Mouse (Mus musculus): ENCODE results near the gene Nfkbid. TPM values are rescaled to one million over a fixed set of nuclear protein-coding genes. Genes with fewer than 3 reads are reported as not detected.

Gene Nfkbid
- 1.9 and 3.7 TPM in 2 replicates for total RNA-seq (2014; rRNA removed)
- polyA plus RNA-seq (2015; fragmentation: Nextera tagmentation; extraction: Ambion mirVana), result 2.1 TPM in 2 replicates

GRCm38 (mm10) chr7:30421175-30421889 lies at the start of gene Nfkbid:
TSS of gene Nfkbid (plus strand) at chr7:30421732.
- H3K4me3 ChIP-seq (ENCODE audit: low read length), result peak within 1 kb of the TSS; percentile 46
- H3K4me1 ChIP-seq (ENCODE audit: insufficient read depth, low read length), result peaks cover 5% of the 10 kb centered on the region; the same call in 1 of the 2 replicates
- H3K27ac ChIP-seq, result peak within 1 kb of the TSS; percentile 54; the same call in 1 of the 2 replicates
- H3K9me3 ChIP-seq (ENCODE audit: low read length), result no peaks in the 10 kb centered on the region
- 10% methylated on average over 31 of the region's 31 CpGs for WGBS
- no peak for TF ChIP-seq CTCF (IDR thresholded peaks at IDR 0.05; ENCODE audit: low read depth)
- peak within 1 kb of the TSS; percentile 57 for H3K9ac ChIP-seq (replicated peaks; ENCODE audit: low read length)
- peak; percentile 47 for DNase-seq (ENCODE audit: low spot score)
- no peak for ATAC-seq
- H3K27me3 ChIP-seq (ENCODE audit: insufficient read depth, low read length), result no peaks in the 10 kb centered on the region
- H3K4me2 ChIP-seq (ENCODE audit: low read depth, low read length), result peak within 1 kb of the TSS; percentile 78
- no peaks in the 10 kb centered on the region; the same call in 1 of the 2 replicates for H3K36me3 ChIP-seq (ENCODE audit: insufficient read depth, low read length)

- ATAC-seq (peak; percentile 99), DNase-seq (ENCODE audit: low spot score) (peak; percentile 98)
- no peaks in the 10 kb centered on the region; the same call in 1 of the 2 replicates for H3K4me1 ChIP-seq (ENCODE audit: insufficient read depth, low read length)
- H3K27me3 ChIP-seq (ENCODE audit: insufficient read depth, low read length), result no peaks in the 10 kb centered on the region
- TF ChIP-seq CTCF (IDR thresholded peaks at IDR 0.05; ENCODE audit: low read depth), result peak; percentile 96
- peak overlapping the region; percentile 45 for H3K4me3 ChIP-seq (ENCODE audit: low read length)
- under 1% methylated on average over 21 of the region's 21 CpGs for WGBS
- no peaks in the 10 kb centered on the region for H3K36me3 ChIP-seq (ENCODE audit: insufficient read depth, low read length)
- H3K9me3 ChIP-seq (ENCODE audit: low read length), result no peaks in the 10 kb centered on the region
- peak overlapping the region; percentile 53 for H3K9ac ChIP-seq (replicated peaks; ENCODE audit: low read length)
- peak overlapping the region; percentile 76 for H3K27ac ChIP-seq
- peak overlapping the region; percentile 68 for H3K4me2 ChIP-seq (ENCODE audit: low read depth, low read length)
Observed at GRCm38 (mm10) chr7:30373501-30373962, 48.0 kb upstream of the Nfkbid start.

- Histone ChIP-seq H3K9me3 (ENCODE audit: low read length) (no peaks in the 10 kb centered on the region), H3K4me3 (ENCODE audit: low read length) (no peak overlapping the region), H3K36me3 (ENCODE audit: insufficient read depth, low read length) (no peaks in the 10 kb centered on the region), H3K4me1 (ENCODE audit: insufficient read depth, low read length) (no peaks in the 10 kb centered on the region), H3K27me3 (ENCODE audit: insufficient read depth, low read length) (no peaks in the 10 kb centered on the region), H3K9ac (replicated peaks; ENCODE audit: low read length) (no peak overlapping the region), H3K4me2 (ENCODE audit: low read depth, low read length) (no peak overlapping the region), H3K27ac (no peak overlapping the region)
- TF ChIP-seq CTCF (IDR thresholded peaks at IDR 0.05; ENCODE audit: low read depth), result no peak
- WGBS, result 62% methylated on average over 5 of the region's 5 CpGs
- DNase-seq (ENCODE audit: low spot score) (no peak), ATAC-seq (no peak)
Observed at GRCm38 (mm10) chr7:30380061-30380460, 41.5 kb upstream of the Nfkbid start.

GRCm38 (mm10) chr7:30384106-30384505 lies 37.4 kb upstream of the Nfkbid start:
- no peak overlapping the region for H3K27ac ChIP-seq
- TF ChIP-seq CTCF (IDR thresholded peaks at IDR 0.05; ENCODE audit: low read depth), result no peak
- ATAC-seq, result no peak

GRCm38 (mm10) chr7:30392746-30393520 lies 28.6 kb upstream of the Nfkbid start:
- no peak overlapping the region for H3K27ac ChIP-seq
- no peak overlapping the region for H3K4me2 ChIP-seq (ENCODE audit: low read depth, low read length)
- no peak for TF ChIP-seq CTCF (IDR thresholded peaks at IDR 0.05; ENCODE audit: low read depth)
- ATAC-seq, result no peak
- H3K27me3 ChIP-seq (ENCODE audit: insufficient read depth, low read length), result no peaks in the 10 kb centered on the region
- no peaks in the 10 kb centered on the region for H3K4me1 ChIP-seq (ENCODE audit: insufficient read depth, low read length)
- no peak overlapping the region for H3K4me3 ChIP-seq (ENCODE audit: low read length)
- H3K9ac ChIP-seq (replicated peaks; ENCODE audit: low read length), result no peak overlapping the region
- no peak for DNase-seq (ENCODE audit: low spot score)
- 75% methylated on average over 4 of the region's 4 CpGs for WGBS
- H3K36me3 ChIP-seq (ENCODE audit: insufficient read depth, low read length), result no peaks in the 10 kb centered on the region
- H3K9me3 ChIP-seq (ENCODE audit: low read length), result no peaks in the 10 kb centered on the region

More at GRCm38 (mm10) chr7:30384106-30384505, 37.4 kb upstream of the Nfkbid start:
- 88% methylated on average over 9 of the region's 9 CpGs for WGBS
- H3K4me1 ChIP-seq (ENCODE audit: insufficient read depth, low read length), result no peaks in the 10 kb centered on the region
- H3K9me3 ChIP-seq (ENCODE audit: low read length), result no peaks in the 10 kb centered on the region
- H3K36me3 ChIP-seq (ENCODE audit: insufficient read depth, low read length), result no peaks in the 10 kb centered on the region
- H3K4me3 ChIP-seq (ENCODE audit: low read length), result no peak overlapping the region
- H3K9ac ChIP-seq (replicated peaks; ENCODE audit: low read length), result no peak overlapping the region
- no peak overlapping the region for H3K4me2 ChIP-seq (ENCODE audit: low read depth, low read length)
- no peaks in the 10 kb centered on the region for H3K27me3 ChIP-seq (ENCODE audit: insufficient read depth, low read length)
- DNase-seq (ENCODE audit: low spot score), result no peak

GRCm38 (mm10) chr7:30393631-30394030 lies 27.9 kb upstream of the Nfkbid start:
- no peaks in the 10 kb centered on the region for H3K9me3 ChIP-seq (ENCODE audit: low read length)
- TF ChIP-seq CTCF (IDR thresholded peaks at IDR 0.05; ENCODE audit: low read depth), result no peak
- no peak overlapping the region for H3K9ac ChIP-seq (replicated peaks; ENCODE audit: low read length)
- no peak overlapping the region for H3K4me2 ChIP-seq (ENCODE audit: low read depth, low read length)
- ATAC-seq (no peak), DNase-seq (ENCODE audit: low spot score) (no peak)
- H3K36me3 ChIP-seq (ENCODE audit: insufficient read depth, low read length), result no peaks in the 10 kb centered on the region
- no peak overlapping the region for H3K4me3 ChIP-seq (ENCODE audit: low read length)
- no peaks in the 10 kb centered on the region for H3K4me1 ChIP-seq (ENCODE audit: insufficient read depth, low read length)
- WGBS, result 87% methylated on average over 4 of the region's 4 CpGs
- 0 out of 2 replicates have a peak overlapping the region, but pooled peaks have one; percentile 7 for H3K27ac ChIP-seq
- H3K27me3 ChIP-seq (ENCODE audit: insufficient read depth, low read length), result no peaks in the 10 kb centered on the region
